Mouse (Mus musculus) retina, embryonic 14.5 days (tissue): ENCODE data around the gene Vmn2r62.
"Not testable (repeated sequence)": the region's sequence is repeated elsewhere in the genome, so short reads cannot be mapped to it uniquely, and the experiment has no call there.

ENCODE experiments used
- DNase-seq: peaks from one replicate; pipeline ENCODE4 v3.0.0-alpha.2; 2015; ENCODE audit warnings: low spot score

The Vmn2r62 gene

GRCm38 (mm10) chr7:42793425-42793824, at the start of gene Vmn2r62:
Gene Vmn2r62, minus strand, starts transcription at chr7:42793525.
- not testable (repeated sequence) for DNase-seq

GRCm38 (mm10) chr7:42838366-42838765, 45.0 kb upstream of the Vmn2r62 start:
- not testable (repeated sequence) for DNase-seq

- no peak for DNase-seq
Observed at GRCm38 (mm10) chr7:42832221-42832620, 38.9 kb upstream of the Vmn2r62 start.

- no peak for DNase-seq
Observed at GRCm38 (mm10) chr7:42749836-42750235, 43.5 kb downstream of the Vmn2r62 start.

- DNase-seq: no peak
Observed at GRCm38 (mm10) chr7:42738536-42739210, 54.7 kb downstream of the Vmn2r62 start.

GRCm38 (mm10) chr7:42726917-42727316, 66.4 kb downstream of the Vmn2r62 start, which contains the start of gene Gm17067:
Gene Gm17067, minus strand, starts transcription at chr7:42727017.
- DNase-seq: not testable (repeated sequence)
